Mouse (Mus musculus): ENCODE results near the gene Fgg.

- TF ChIP-seq POLR2A (IDR thresholded peaks at IDR 0.05; ENCODE audit: control insufficient read depth, extremely low read depth, insufficient read depth, low read length, poor library complexity) (no peak), CTCF (IDR thresholded peaks at IDR 0.05; ENCODE audit: borderline replicate concordance, control insufficient read depth, extremely low read depth, insufficient read depth, low read length, poor library complexity) (no peak)
Observed at GRCm38 (mm10) chr3:82971046-82971445, 36.5 kb upstream of the Fgg start.
